Mouse (Mus musculus): ENCODE results near the gene Nav2.

GRCm38 (mm10) chr7:49368590-49368989 is 460.1 kb downstream of the Nav2 start:
- TF ChIP-seq USF1 (IDR thresholded peaks at IDR 0.05; ENCODE audit: low read depth, low read length) (no peak), ZC3H11A (IDR thresholded peaks at IDR 0.05; ENCODE audit: low read depth, low read length) (no peak), MEF2A (IDR thresholded peaks at IDR 0.05; ENCODE audit: borderline replicate concordance, low read depth, low read length) (no peak), CTCF (conservative IDR thresholded peaks at IDR 0.05 in 1 of 2, IDR thresholded peaks at IDR 0.05 in 1 of 2; ENCODE audit: low read depth in 2 of 2, low read length in 2 of 2) (no peak), MAX (IDR thresholded peaks at IDR 0.05; ENCODE audit: low read length) (no peak), TCF12 (IDR thresholded peaks at IDR 0.05; ENCODE audit: low read depth, low read length) (no peak), MYC (IDR thresholded peaks at IDR 0.05; ENCODE audit: low read depth, low read length) (no peak), JUND (conservative IDR thresholded peaks at IDR 0.05; ENCODE audit: low read depth, low read length) (no peak), POLR2AphosphoS2 (IDR thresholded peaks at IDR 0.05; ENCODE audit: low read depth, low read length) (no peak), BHLHE40 (IDR thresholded peaks at IDR 0.05; ENCODE audit: low read depth, low read length) (no peak), MAFK (IDR thresholded peaks at IDR 0.05; ENCODE audit: insufficient replicate concordance, low read length) (no peak), CHD1 (IDR thresholded peaks at IDR 0.05; ENCODE audit: low read depth, low read length) (no peak)
